Mouse (Mus musculus) liver, embryonic 14.5 days (tissue): ENCODE data around the gene Runx2. TPM values are rescaled to one million over a fixed set of nuclear protein-coding genes. Genes with fewer than 3 reads are reported as not detected.

Experiments
- ATAC-seq: fragments of 200-750 bp; cut with Nextera tagmentation; 2 replicates; pipeline ENCODE4 v1.8.0; 2017; ENCODE audit warnings: moderate number of reproducible peaks, mild to moderate bottlenecking, moderate library complexity; ENCODE audit not compliant: insufficient read depth
- DNase-seq, 3 experiments: peaks; one replicate each; pipeline ENCODE4 v3.0.0-alpha.2; 2012 to 2013; ENCODE audit warnings: low read depth in 3 of 3, low spot score in 3 of 3
- H3K27ac ChIP-seq: fragments of 300-500 bp; sonication (generic); 2 replicates; pipeline ENCODE4 v1.5.1; 2014; ENCODE audit warnings: moderate library complexity, mild to moderate bottlenecking, control low read depth, inconsistent platforms
- H3K27me3 ChIP-seq: fragments of 300-500 bp; sonication (generic); 2 replicates; pipeline ENCODE4 v1.6.1; 2014; ENCODE audit warnings: mild to moderate bottlenecking, low read length, moderate library complexity; ENCODE audit not compliant: control insufficient read depth, insufficient read depth
- H3K36me3 ChIP-seq: fragments of 300-500 bp; sonication (generic); replicated peaks from 2 replicates; pipeline ENCODE4 v1.6.1; 2014; ENCODE audit warnings: low read depth; ENCODE audit not compliant: control insufficient read depth, insufficient read depth
- H3K4me1 ChIP-seq, 2 experiments: fragments of 200-500 bp in 1 of 2; fragments of 300-500 bp in 1 of 2; sonication (generic) in 1 of 2; replicated peaks; 2 replicates each; pipeline ENCODE4 v1.6.1; 2012 to 2014; ENCODE audit warnings: antibody characterized with exemption in 1 of 2, inconsistent platforms in 1 of 2, low read length in 1 of 2; ENCODE audit not compliant: control insufficient read depth in 2 of 2, insufficient read depth in 2 of 2
- H3K4me2 ChIP-seq: fragments of 300-500 bp; sonication (generic); 2 replicates; pipeline ENCODE4 v1.6.1; 2014; ENCODE audit warnings: low read depth, mild to moderate bottlenecking, control low read depth, moderate library complexity
- H3K4me3 ChIP-seq, 2 experiments: fragments of 200-500 bp in 1 of 2; fragments of 300-500 bp in 1 of 2; sonication (generic) in 1 of 2; 2 replicates each; pipeline ENCODE4 v1.5.1; 2012 to 2014; ENCODE audit warnings: low read depth in 2 of 2, low read length in 2 of 2, mild to moderate bottlenecking in 2 of 2, control low read depth in 1 of 2, inconsistent platforms in 1 of 2, moderate library complexity in 1 of 2; ENCODE audit not compliant: insufficient read depth in 1 of 2
- H3K9ac ChIP-seq: fragments of 300-500 bp; sonication (generic); replicated peaks from 2 replicates; pipeline ENCODE4 v1.6.1; 2014; ENCODE audit warnings: mild to moderate bottlenecking, control low read depth, moderate library complexity
- H3K9me3 ChIP-seq: fragments of 300-500 bp; sonication (generic); 2 replicates; pipeline ENCODE4 v1.6.1; 2016; ENCODE audit warnings: low read length, mixed read lengths; ENCODE audit not compliant: control insufficient read depth
- CTCF ChIP-seq: IDR thresholded peaks from 2 replicates; pipeline ENCODE4 v1.5.1; 2016; ENCODE audit warnings: antibody characterized with exemption, low read depth, control low read depth
- EP300 ChIP-seq: IDR thresholded peaks from 2 replicates; pipeline ENCODE4 v1.6.1; 2016; ENCODE audit warnings: antibody characterized with exemption, low read depth
- WGBS: fragments of 180-500 bp; shearing (Covaris S2); extraction: QIAGEN DNeasy Blood & Tissue Kit; methylation state at CpG from one replicate; pipeline ENCODE4 v1.1.7; 2014; ENCODE audit not compliant: insufficient replicate concordance; 5-methylcytosine and 5-hydroxymethylcytosine counted together
- polyA plus RNA-seq, 2 experiments: library from polyadenylated mRNA; depleted of rRNA in 1 of 2; stranded (reverse) in 1 of 2; unstranded in 1 of 2; fragments of >200 nt; fragmentation: Nextera tagmentation in 1 of 2; extraction: Ambion mirVana in 1 of 2; gene quantifications; 2 replicates each; pipeline versions ENCODE4 v1.2.1 to v1.2.3; 2012 to 2014

Runx2 gene
- polyA plus RNA-seq, 2 experiments = 0.58 to 0.65 TPM

DNA sequence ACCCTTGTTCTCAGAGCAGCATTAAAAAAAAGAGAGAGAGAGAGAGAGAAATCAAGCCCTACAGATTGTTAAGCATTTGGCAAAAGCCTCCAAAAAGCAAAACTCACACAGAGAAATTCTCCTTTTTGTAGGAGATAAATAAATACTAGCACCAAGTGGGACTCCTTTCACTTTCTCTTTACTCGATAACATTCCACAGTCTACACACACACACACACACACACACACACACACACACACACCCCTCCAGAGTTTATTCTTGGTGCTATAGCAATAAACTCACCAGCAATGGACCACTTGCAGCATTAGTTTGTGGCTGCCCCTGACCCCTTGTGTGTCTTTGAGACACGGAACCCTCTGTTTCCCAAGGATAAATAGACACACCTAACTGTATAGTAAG is 190.9 kb downstream of the Runx2 start:
- Histone ChIP-seq H3K27ac (no peak overlapping the region), H3K27me3 (no peaks in the 10 kb centered on the region), H3K36me3 (no peaks in the 10 kb centered on the region), H3K4me1 (no peaks in the 10 kb centered on the region), H3K9ac (no peak overlapping the region), H3K9me3 (no peaks in the 10 kb centered on the region), H3K4me3 (no peak overlapping the region), H3K4me2 (no peak overlapping the region)
- ATAC-seq (no peak), DNase-seq (no peak)
- no peak for TF ChIP-seq CTCF
- TF ChIP-seq EP300 = no peak
- 58% methylated on average over 2 of the region's 2 CpGs for WGBS

DNA sequence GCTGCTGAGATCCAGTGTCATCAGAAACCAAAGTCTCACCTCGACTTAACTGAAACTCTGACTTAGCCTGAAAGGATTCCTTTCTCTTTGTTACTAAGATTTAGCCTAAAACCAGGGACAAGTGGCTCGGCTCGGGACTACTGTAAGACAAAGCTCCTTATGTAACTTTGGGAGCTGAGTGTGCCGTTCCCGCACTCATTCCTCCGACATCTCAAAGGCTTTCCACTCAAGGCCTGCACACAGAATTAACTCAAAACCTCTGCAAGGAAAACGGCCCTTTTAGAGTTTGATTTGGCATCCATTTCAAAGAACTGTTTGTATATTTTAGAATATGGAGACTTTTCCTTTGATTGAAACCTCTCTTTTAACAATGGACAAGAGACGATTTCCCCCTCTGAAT is 191.3 kb downstream of the Runx2 start:
- no peak for DNase-seq
- no peak for TF ChIP-seq EP300
- TF ChIP-seq CTCF = no peak
- no peak overlapping the region for H3K4me3 ChIP-seq
- no peak overlapping the region for H3K9ac ChIP-seq
- H3K36me3 ChIP-seq = no peaks in the 10 kb centered on the region
- no peaks in the 10 kb centered on the region for H3K4me1 ChIP-seq
- H3K4me2 ChIP-seq = no peak overlapping the region
- H3K27ac ChIP-seq = no peak overlapping the region
- no peaks in the 10 kb centered on the region for H3K27me3 ChIP-seq
- H3K9me3 ChIP-seq = no peaks in the 10 kb centered on the region
- ATAC-seq = no peak
- WGBS = 60% methylated on average over 8 of the region's 8 CpGs

DNA sequence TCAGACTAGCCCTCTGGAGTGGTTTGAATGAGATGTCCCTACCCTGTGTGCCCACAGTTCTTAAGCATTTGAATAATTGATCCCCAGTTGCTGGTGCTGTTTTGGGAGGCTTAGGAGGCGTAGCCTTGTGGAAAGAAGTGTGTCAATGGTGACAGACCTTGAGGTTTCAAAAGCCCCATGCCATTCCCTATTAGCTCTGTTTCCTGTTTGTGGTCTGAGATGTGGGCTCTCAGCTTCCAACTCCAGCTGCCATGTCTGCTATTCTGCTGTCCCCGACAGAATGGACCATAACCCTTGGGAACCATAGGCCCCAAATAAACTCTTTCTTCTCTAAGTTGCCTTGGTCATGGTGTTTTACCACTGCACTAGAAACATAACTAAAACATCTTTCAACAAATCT is 194.1 kb downstream of the Runx2 start:
- no peak for TF ChIP-seq EP300
- no peak for TF ChIP-seq CTCF
- H3K27ac ChIP-seq = no peak overlapping the region
- no peaks in the 10 kb centered on the region for H3K4me1 ChIP-seq
- no peaks in the 10 kb centered on the region for H3K27me3 ChIP-seq
- H3K36me3 ChIP-seq = no peaks in the 10 kb centered on the region
- no peak overlapping the region for H3K4me2 ChIP-seq
- DNase-seq (no peak), ATAC-seq (no peak)
- no peaks in the 10 kb centered on the region for H3K9me3 ChIP-seq
- H3K4me3 ChIP-seq = no peak overlapping the region
- no peak overlapping the region for H3K9ac ChIP-seq
- WGBS = 42% methylated on average over 2 of the region's 2 CpGs

DNA sequence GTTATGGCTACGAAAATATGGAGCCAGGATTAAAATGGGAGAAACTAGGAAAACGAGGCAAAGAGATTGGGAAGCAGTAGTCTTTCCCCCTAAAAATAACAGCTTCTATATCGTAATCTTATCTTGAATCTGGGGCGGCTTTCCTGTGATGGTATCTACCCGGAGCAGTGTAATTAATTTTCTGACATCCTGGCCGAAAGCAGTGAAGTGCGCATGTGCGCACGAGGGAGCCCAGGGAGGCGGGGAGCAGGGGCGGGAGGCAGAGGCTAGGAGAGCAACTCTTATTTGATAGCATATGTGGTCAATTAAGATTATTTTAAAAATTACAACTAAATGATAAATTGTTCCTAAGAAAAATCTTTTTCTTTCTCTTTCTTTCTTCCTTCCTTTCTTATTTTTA is 195.9 kb downstream of the Runx2 start:
- WGBS = 43% methylated on average over 11 of the region's 11 CpGs
- ATAC-seq (no peak), DNase-seq (no peak)
- Histone ChIP-seq H3K4me2 (no peak overlapping the region), H3K4me1 (no peaks in the 10 kb centered on the region), H3K36me3 (no peaks in the 10 kb centered on the region), H3K27me3 (no peaks in the 10 kb centered on the region), H3K27ac (no peak overlapping the region), H3K9me3 (no peaks in the 10 kb centered on the region), H3K9ac (no peak overlapping the region), H3K4me3 (no peak overlapping the region)
- no peak for TF ChIP-seq EP300
- TF ChIP-seq CTCF = no peak

DNA sequence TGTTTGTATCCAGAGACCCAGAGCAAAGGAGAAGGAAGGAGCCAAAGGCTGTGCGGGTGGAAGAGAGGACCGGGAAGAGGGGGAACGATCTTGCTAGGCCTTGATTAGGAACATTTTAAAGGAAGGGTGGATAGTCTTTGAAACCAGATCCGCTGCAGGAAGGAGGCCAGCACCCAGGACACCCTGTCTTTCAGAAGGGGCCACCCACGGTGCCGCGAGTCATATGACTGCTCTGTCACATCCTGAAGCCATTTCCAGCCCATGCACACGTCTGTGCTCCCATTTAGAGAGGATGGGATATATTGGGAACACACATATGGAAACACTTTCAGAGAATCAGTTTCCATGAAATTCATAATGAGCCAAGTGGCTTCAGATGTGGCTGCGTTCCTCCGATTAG is 196.4 kb downstream of the Runx2 start:
- Histone ChIP-seq H3K9ac (no peak overlapping the region), H3K4me1 (no peaks in the 10 kb centered on the region), H3K4me2 (no peak overlapping the region), H3K27ac (no peak overlapping the region), H3K36me3 (no peaks in the 10 kb centered on the region), H3K27me3 (no peaks in the 10 kb centered on the region), H3K4me3 (no peak overlapping the region), H3K9me3 (no peaks in the 10 kb centered on the region)
- ATAC-seq (no peak), DNase-seq (no peak)
- no peak for TF ChIP-seq EP300
- no peak for TF ChIP-seq CTCF
- WGBS = 61% methylated on average over 10 of the region's 10 CpGs
